Mouse (Mus musculus): ENCODE measurements around the gene Ly6g6c.

- TF ChIP-seq CTCF (IDR thresholded peaks at IDR 0.05; ENCODE audit: extremely low read depth, insufficient read length, insufficient replicate concordance, low read depth, low read length) (no peak), POLR2A (IDR thresholded peaks at IDR 0.05; ENCODE audit: low read depth, low read length) (no peak)
Measured at GRCm38 (mm10) chr17:35063466-35063865, 1.7 kb upstream of the Ly6g6c start.
